Mouse (Mus musculus) skeletal muscle tissue, adult 2 months (tissue): ENCODE measurements around the gene Limch1.

Experiments used
- DNase-seq: peaks from one replicate; pipeline ENCODE4 v3.0.0-alpha.2; 2012; ENCODE audit warnings: low read depth, low spot score

The Limch1 gene

GRCm38 (mm10) chr5:66979332-66980218 lies 233.9 kb downstream of the Limch1 start:
- peak; percentile 92 for DNase-seq

- DNase-seq, result no peak
Observed at GRCm38 (mm10) chr5:66980862-66981261, 235.2 kb downstream of the Limch1 start.

- DNase-seq, result no peak
Observed at GRCm38 (mm10) chr5:66983104-66983503, 237.5 kb downstream of the Limch1 start.

- no peak for DNase-seq
Observed at GRCm38 (mm10) chr5:66988926-66989325, 243.3 kb downstream of the Limch1 start.

GRCm38 (mm10) chr5:66989531-66989930 lies 243.9 kb downstream of the Limch1 start:
- DNase-seq, result no peak

- no peak for DNase-seq
Observed at GRCm38 (mm10) chr5:66992401-66992800, 246.8 kb downstream of the Limch1 start.

GRCm38 (mm10) chr5:66993076-66993475 lies 247.4 kb downstream of the Limch1 start:
- no peak for DNase-seq

GRCm38 (mm10) chr5:66996124-66996523 lies 250.5 kb downstream of the Limch1 start:
- DNase-seq, result no peak

GRCm38 (mm10) chr5:66996886-66997599 lies 251.4 kb downstream of the Limch1 start:
- peak; percentile 39 for DNase-seq

GRCm38 (mm10) chr5:66997600-66997930 lies 251.9 kb downstream of the Limch1 start:
- DNase-seq, result no peak

GRCm38 (mm10) chr5:66998341-66998740 lies 252.7 kb downstream of the Limch1 start:
- no peak for DNase-seq

GRCm38 (mm10) chr5:67002346-67002745 lies 256.7 kb downstream of the Limch1 start:
- no peak for DNase-seq

GRCm38 (mm10) chr5:67004619-67005018 lies 259.0 kb downstream of the Limch1 start:
- no peak for DNase-seq

- DNase-seq, result peak; percentile 76
Observed at GRCm38 (mm10) chr5:67011043-67011870, 265.6 kb downstream of the Limch1 start.

- DNase-seq, result no peak
Observed at GRCm38 (mm10) chr5:67011985-67012384, 266.4 kb downstream of the Limch1 start.

GRCm38 (mm10) chr5:67013926-67014325 lies 268.3 kb downstream of the Limch1 start:
- DNase-seq, result no peak

- peak; percentile 42 for DNase-seq
Observed at GRCm38 (mm10) chr5:67016450-67016849, 270.8 kb downstream of the Limch1 start.

GRCm38 (mm10) chr5:67024459-67025050 lies 278.9 kb downstream of the Limch1 start:
- DNase-seq, result no peak

GRCm38 (mm10) chr5:67025095-67025494 lies 279.5 kb downstream of the Limch1 start:
- no peak for DNase-seq

- no peak for DNase-seq
Observed at GRCm38 (mm10) chr5:67025581-67025980, 280.0 kb downstream of the Limch1 start.

- DNase-seq, result no peak
Observed at GRCm38 (mm10) chr5:67028786-67029185, 283.2 kb downstream of the Limch1 start.

GRCm38 (mm10) chr5:67029946-67030345 lies 284.3 kb downstream of the Limch1 start:
- no peak for DNase-seq
